Mouse (Mus musculus): ENCODE measurements around the gene Topbp1. TPM values are rescaled to one million over a fixed set of nuclear protein-coding genes. Genes with fewer than 3 reads are reported as not detected.

Gene Topbp1
- 3.8 TPM for polyA plus RNA-seq (2015; fragmentation: Illumina TruSeq; extraction: RNeasy Lipid Tissue Mini Kit (QIAGEN cat#74804); ENCODE audit: insufficient read depth, low read depth, low replicate concordance)

DNA sequence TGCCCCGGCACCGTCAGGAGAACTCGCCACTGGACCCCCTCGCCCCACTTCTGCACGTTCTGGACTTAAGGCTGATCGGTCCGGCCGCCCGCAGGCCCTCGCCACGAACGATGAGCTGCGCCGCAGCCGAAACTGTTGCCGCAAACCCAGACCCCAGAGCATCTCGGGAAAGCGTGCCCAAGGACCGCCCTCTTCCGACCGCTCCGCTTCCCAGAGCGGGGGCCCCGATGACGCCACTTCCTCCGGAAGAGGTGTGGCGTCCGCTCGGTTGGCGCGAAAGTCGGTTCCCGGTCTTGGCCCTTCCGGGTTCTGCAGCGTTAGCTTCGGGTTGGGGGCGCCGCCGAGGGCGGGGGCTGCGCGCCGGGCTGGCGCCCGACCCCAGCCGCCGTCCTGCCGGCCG, at the start of gene Topbp1, which contains the start of gene 1300017J02Rik:
Gene Topbp1 (plus strand): TSS at position 289 of the 400 bp plus-strand sequence.
Gene 1300017J02Rik (minus strand): TSS at position 156 of the 400 bp plus-strand sequence.

DNA sequence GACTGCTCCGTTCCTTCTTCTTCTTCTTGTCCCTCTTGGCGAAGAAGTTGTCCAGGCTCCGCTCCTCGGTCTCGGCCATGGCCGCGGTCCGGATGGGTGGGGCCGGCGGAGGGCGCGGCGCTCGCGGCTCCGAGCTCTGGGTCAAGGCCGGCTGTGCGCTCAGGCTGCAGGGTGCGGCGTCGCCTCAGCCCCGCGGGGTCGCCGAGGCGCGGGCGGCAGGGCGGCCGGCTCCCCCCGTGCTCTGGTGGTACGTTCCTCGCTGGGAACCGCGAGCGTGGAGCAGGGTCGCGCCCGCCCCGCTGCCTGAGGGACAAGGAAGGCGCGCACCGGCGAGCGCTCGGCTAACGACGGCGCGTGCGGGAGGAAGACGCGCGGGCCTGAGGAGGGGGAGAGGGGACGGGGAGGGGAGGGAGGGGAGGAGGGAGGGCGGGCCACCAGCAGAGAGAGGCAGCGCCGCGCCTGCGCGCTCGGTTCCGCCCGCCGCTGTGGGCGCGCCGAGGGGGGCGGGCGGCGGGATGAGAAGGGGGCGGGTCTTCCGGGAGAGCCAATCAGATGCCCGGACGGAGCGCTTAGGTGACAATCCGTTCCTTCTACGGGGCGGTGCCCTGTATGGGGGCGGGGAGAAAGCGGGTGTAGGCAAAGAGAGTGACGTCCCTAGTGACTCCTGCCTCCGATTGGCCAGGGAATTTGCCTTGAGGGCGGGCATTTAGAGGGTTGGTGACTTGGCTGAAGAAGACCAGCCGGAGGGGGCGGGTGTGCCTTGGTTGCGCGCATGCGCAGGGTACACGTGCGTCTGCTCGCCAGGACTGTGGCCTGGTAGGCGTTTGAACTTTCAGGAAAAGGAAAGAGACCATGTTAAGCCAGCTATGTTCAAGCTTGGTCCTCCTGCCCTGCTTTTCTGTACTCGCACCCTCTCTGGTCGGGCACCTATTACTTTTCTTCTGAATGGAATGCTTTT, 60.6 kb downstream of the Topbp1 start, which contains the start of gene Cdv3:
Gene Cdv3 (minus strand): TSS at position 551 of the 958 bp plus-strand sequence.

Other genes with a start within 250 kb of the Topbp1 start
- 7.2 TPM for gene Rab6b, start 193.4 kb upstream of the Topbp1 start, polyA plus RNA-seq (2015; fragmentation: Illumina TruSeq; extraction: RNeasy Lipid Tissue Mini Kit (QIAGEN cat#74804); ENCODE audit: insufficient read depth, low read depth, low replicate concordance)
- 16.7 TPM for gene Srprb, start 103.1 kb upstream of the Topbp1 start, polyA plus RNA-seq (2015; fragmentation: Illumina TruSeq; extraction: RNeasy Lipid Tissue Mini Kit (QIAGEN cat#74804); ENCODE audit: insufficient read depth, low read depth, low replicate concordance)
- not detected for gene Gm20425, start 74.9 kb upstream of the Topbp1 start, polyA plus RNA-seq (2015; fragmentation: Illumina TruSeq; extraction: RNeasy Lipid Tissue Mini Kit (QIAGEN cat#74804); ENCODE audit: insufficient read depth, low read depth, low replicate concordance)
- gene Trf, start 74.8 kb upstream of the Topbp1 start, polyA plus RNA-seq (2015; fragmentation: Illumina TruSeq; extraction: RNeasy Lipid Tissue Mini Kit (QIAGEN cat#74804); ENCODE audit: insufficient read depth, low read depth, low replicate concordance) = 81.1 TPM
- gene 1300017J02Rik, start 133 bp upstream of the Topbp1 start, polyA plus RNA-seq (2015; fragmentation: Illumina TruSeq; extraction: RNeasy Lipid Tissue Mini Kit (QIAGEN cat#74804); ENCODE audit: insufficient read depth, low read depth, low replicate concordance) = not detected
- 28.3 TPM for gene Cdv3, start 60.6 kb downstream of the Topbp1 start, polyA plus RNA-seq (2015; fragmentation: Illumina TruSeq; extraction: RNeasy Lipid Tissue Mini Kit (QIAGEN cat#74804); ENCODE audit: insufficient read depth, low read depth, low replicate concordance)
- gene Bfsp2, start 175.2 kb downstream of the Topbp1 start, polyA plus RNA-seq (2015; fragmentation: Illumina TruSeq; extraction: RNeasy Lipid Tissue Mini Kit (QIAGEN cat#74804); ENCODE audit: insufficient read depth, low read depth, low replicate concordance) = not detected

Measured in pancreas, adult 10 weeks (tissue).